Comparison of ENCODE assay signal across 17 mouse cellular contexts in genomic region chr3:119095223-119095886, GRCm38 (mm10).
DNase-seq lines count a peak whose midpoint lies in the region; ATAC-seq and TF ChIP-seq lines count a peak whose summit lies in the region.
"Had no signal": no experiment of that assay in that cellular context is flagged by ENCODE, and none has a peak within 500 bp of the region (broad histone marks: within the 10 kb centered on the region; RNA-seq: fewer than 3 reads in every experiment).

No protein-coding gene starts in this region.

- ATAC-seq in midbrain, embryonic 11.5 days (ENCODE audit: low FRiP score): peak; percentile 97
- ATAC-seq in midbrain, embryonic 16.5 days: no peak
- peak; percentile 55 for ATAC-seq in hindbrain, postnatal 0 days
- ATAC-seq: Patski had no signal

- TF ChIP-seq CTCF in hindbrain, postnatal 0 days (IDR thresholded peaks at IDR 0.05; ENCODE audit: low read depth): peak; percentile 15; the same call in 1 of the 2 replicates

- H3K27ac ChIP-seq in midbrain, embryonic 11.5 days (ENCODE audit: low read depth, low read length): no peak overlapping the region
- H3K27ac ChIP-seq in midbrain, embryonic 16.5 days (ENCODE audit: low read length): no peak overlapping the region
- H3K27ac ChIP-seq in hindbrain, postnatal 0 days: no peak overlapping the region
- H3K27ac ChIP-seq: limb, embryonic 10.5 days; liver, embryonic 15.5 days had no signal

- peaks cover 2% of the 10 kb centered on the region; the same call in 1 of the 2 replicates for H3K4me1 ChIP-seq in midbrain, embryonic 11.5 days (ENCODE audit: control insufficient read depth, insufficient read depth, low read length)
- H3K4me1 ChIP-seq in midbrain, embryonic 16.5 days (ENCODE audit: control insufficient read depth, insufficient read depth, low read length): 0 out of 2 replicates have a peak, but pooled peaks cover 6% of the 10 kb centered on the region
- no peaks in the 10 kb centered on the region for H3K4me1 ChIP-seq in hindbrain, postnatal 0 days (ENCODE audit: insufficient read depth, low read length)
- H3K4me1 ChIP-seq: limb, embryonic 10.5 days; liver, embryonic 15.5 days had no signal

- DNase-seq in midbrain, embryonic 11.5 days (ENCODE audit: low spot score, missing footprints): peak; percentile 92
- DNase-seq in embryo, embryonic 10 days (ENCODE audit: low spot score): peak; percentile 76
- peak; percentile 1 for DNase-seq in hindbrain, postnatal 0 days (ENCODE audit: low spot score)
- DNase-seq in heart, adult 11 months: no peak
- DNase-seq in lung, postnatal 4 days: no peak
- DNase-seq in urinary bladder, adult 18-20 months (ENCODE audit: low spot score in 2 of 2): no peak
- DNase-seq: adrenal gland, postnatal 10 days; cerebellum, postnatal 36 days; gastrocnemius, postnatal 14 days; kidney, postnatal 10 days; lung, postnatal 36 days had no signal

- WGBS in midbrain, embryonic 11.5 days: 22% methylated on average over 5 of the region's 5 CpGs
- 18% methylated on average over 5 of the region's 5 CpGs for WGBS in midbrain, embryonic 16.5 days
- WGBS in hindbrain, postnatal 0 days: 32% methylated on average over 5 of the region's 5 CpGs

- no peak overlapping the region for H3K9ac ChIP-seq in midbrain, embryonic 11.5 days (ENCODE audit: low read length)
- H3K9ac ChIP-seq in midbrain, embryonic 16.5 days (ENCODE audit: low read depth, low read length): no peak overlapping the region
- no peak overlapping the region for H3K9ac ChIP-seq in hindbrain, postnatal 0 days (replicated peaks; ENCODE audit: low read length)
- H3K9ac ChIP-seq: liver, embryonic 15.5 days had no signal

- H3K27me3 ChIP-seq in midbrain, embryonic 11.5 days (ENCODE audit: control insufficient read depth, insufficient read depth, low read length): no peaks in the 10 kb centered on the region
- no peaks in the 10 kb centered on the region for H3K27me3 ChIP-seq in midbrain, embryonic 16.5 days (ENCODE audit: control insufficient read depth, insufficient read depth, low read depth, low read length)
- H3K27me3 ChIP-seq in hindbrain, postnatal 0 days (ENCODE audit: insufficient read depth, low read length): no peaks in the 10 kb centered on the region
- H3K27me3 ChIP-seq: liver, embryonic 15.5 days had no signal

- no peak overlapping the region; the same call in 1 of the 2 replicates for H3K4me2 ChIP-seq in midbrain, embryonic 11.5 days
- no peak overlapping the region for H3K4me2 ChIP-seq in midbrain, embryonic 16.5 days (ENCODE audit: low read length)
- no peak overlapping the region for H3K4me2 ChIP-seq in hindbrain, postnatal 0 days (ENCODE audit: low read depth, low read length)
- H3K4me2 ChIP-seq: liver, embryonic 15.5 days had no signal

- no peaks in the 10 kb centered on the region for H3K9me3 ChIP-seq in midbrain, embryonic 11.5 days (ENCODE audit: control insufficient read depth, low read length)
- H3K9me3 ChIP-seq in midbrain, embryonic 16.5 days (replicated peaks; ENCODE audit: control insufficient read depth, low read length, poor library complexity, severe bottlenecking): no peaks in the 10 kb centered on the region
- no peaks in the 10 kb centered on the region for H3K9me3 ChIP-seq in hindbrain, postnatal 0 days (ENCODE audit: low read length)
- H3K9me3 ChIP-seq: limb, embryonic 10.5 days; liver, embryonic 15.5 days had no signal

- H3K36me3 ChIP-seq in midbrain, embryonic 11.5 days (ENCODE audit: control insufficient read depth, insufficient read depth, low read length): no peaks in the 10 kb centered on the region
- H3K36me3 ChIP-seq in midbrain, embryonic 16.5 days (ENCODE audit: control insufficient read depth, insufficient read depth, low read length): no peaks in the 10 kb centered on the region
- H3K36me3 ChIP-seq in hindbrain, postnatal 0 days (ENCODE audit: insufficient read depth, low read length): no peaks in the 10 kb centered on the region
- H3K36me3 ChIP-seq: limb, embryonic 10.5 days; liver, embryonic 15.5 days had no signal

- no peak overlapping the region for H3K4me3 ChIP-seq in midbrain, embryonic 11.5 days (ENCODE audit: low read depth, low read length)
- no peak overlapping the region for H3K4me3 ChIP-seq in midbrain, embryonic 16.5 days (ENCODE audit: low read depth, low read length)
- H3K4me3 ChIP-seq in hindbrain, postnatal 0 days (ENCODE audit: low read length): no peak overlapping the region
- H3K4me3 ChIP-seq: erythroblast, embryonic 14.5 days; limb, embryonic 10.5 days; liver, embryonic 15.5 days; myocyte had no signal

Comparison
In these comparisons a context has a peak if more than half of its experiments do, and no peak if none do; other contexts are left out.
1. DNase-seq: peak in midbrain, embryonic 11.5 days (single experiment), embryo, embryonic 10 days (single experiment) and hindbrain, postnatal 0 days (single experiment); none in heart, adult 11 months (single experiment), lung, postnatal 4 days (0 of 2) and urinary bladder, adult 18-20 months (0 of 2).